Mouse (Mus musculus) stomach, postnatal 0 days (tissue): ENCODE measurements around the gene Txnip. TPM values are rescaled to one million over a fixed set of nuclear protein-coding genes. Genes with fewer than 3 reads are reported as not detected.

Experiments used
- ATAC-seq: fragments of 200-750 bp; cut with Nextera tagmentation; 2 replicates; pipeline ENCODE4 v1.8.0; 2017; ENCODE audit not compliant: low FRiP score, low TSS enrichment
- DNase-seq: peaks from one replicate; pipeline ENCODE4 v3.0.0-alpha.2; 2016; ENCODE audit warnings: low spot score
- H3K27ac ChIP-seq: fragments of 300-500 bp; sonication (generic); replicated peaks from 2 replicates; pipeline ENCODE4 v1.5.1; 2014; ENCODE audit warnings: mild to moderate bottlenecking, control low read depth
- H3K27me3 ChIP-seq: fragments of 300-500 bp; sonication (generic); 2 replicates; pipeline ENCODE4 v1.6.1; 2014; ENCODE audit warnings: low read length; ENCODE audit not compliant: control insufficient read depth, insufficient read depth
- H3K36me3 ChIP-seq: fragments of 300-500 bp; sonication (generic); 2 replicates; pipeline ENCODE4 v1.6.1; 2014; ENCODE audit warnings: low read length, mixed read lengths; ENCODE audit not compliant: control insufficient read depth, insufficient read depth
- H3K4me1 ChIP-seq: fragments of 300-500 bp; sonication (generic); replicated peaks from 2 replicates; pipeline ENCODE4 v1.6.1; 2014; ENCODE audit warnings: antibody characterized with exemption; ENCODE audit not compliant: control insufficient read depth, insufficient read depth
- H3K4me2 ChIP-seq: fragments of 300-500 bp; sonication (generic); replicated peaks from 2 replicates; pipeline ENCODE4 v1.6.1; 2014; ENCODE audit warnings: low read depth, mild to moderate bottlenecking, control low read depth, moderate library complexity
- H3K4me3 ChIP-seq: fragments of 300-500 bp; sonication (generic); 2 replicates; pipeline ENCODE4 v1.5.1; 2014; ENCODE audit warnings: low read depth, low read length, control low read depth
- H3K9ac ChIP-seq: fragments of 300-500 bp; sonication (generic); 2 replicates; pipeline ENCODE4 v1.6.1; 2014; ENCODE audit warnings: mild to moderate bottlenecking, low read length, control low read depth, mixed read lengths
- H3K9me3 ChIP-seq: fragments of 300-500 bp; sonication (generic); 2 replicates; pipeline ENCODE4 v1.6.1; 2016; ENCODE audit warnings: low read length; ENCODE audit not compliant: control insufficient read depth
- CTCF ChIP-seq: IDR thresholded peaks from 2 replicates; pipeline ENCODE4 v1.5.1; 2016; ENCODE audit warnings: antibody characterized with exemption, low read depth, mild to moderate bottlenecking, moderate library complexity
- EP300 ChIP-seq: optimal IDR thresholded peaks from 2 replicates; pipeline ENCODE3; 2016; ENCODE audit warnings: antibody characterized with exemption
- WGBS: fragments of 180-500 bp; shearing (Covaris S2); extraction: QIAGEN DNeasy Blood & Tissue Kit; methylation state at CpG from one replicate; pipeline ENCODE4 v1.1.7; 2014; 5-methylcytosine and 5-hydroxymethylcytosine counted together
- polyA plus RNA-seq: library from polyadenylated mRNA; unstranded; fragments of >200 nt; fragmentation: Nextera tagmentation; extraction: Ambion mirVana; gene quantifications from 2 replicates; pipeline ENCODE4 v1.2.1, GENCODE M21; 2015

Txnip gene
- polyA plus RNA-seq, 1 experiment from 2014 or later: 276 TPM

DNA sequence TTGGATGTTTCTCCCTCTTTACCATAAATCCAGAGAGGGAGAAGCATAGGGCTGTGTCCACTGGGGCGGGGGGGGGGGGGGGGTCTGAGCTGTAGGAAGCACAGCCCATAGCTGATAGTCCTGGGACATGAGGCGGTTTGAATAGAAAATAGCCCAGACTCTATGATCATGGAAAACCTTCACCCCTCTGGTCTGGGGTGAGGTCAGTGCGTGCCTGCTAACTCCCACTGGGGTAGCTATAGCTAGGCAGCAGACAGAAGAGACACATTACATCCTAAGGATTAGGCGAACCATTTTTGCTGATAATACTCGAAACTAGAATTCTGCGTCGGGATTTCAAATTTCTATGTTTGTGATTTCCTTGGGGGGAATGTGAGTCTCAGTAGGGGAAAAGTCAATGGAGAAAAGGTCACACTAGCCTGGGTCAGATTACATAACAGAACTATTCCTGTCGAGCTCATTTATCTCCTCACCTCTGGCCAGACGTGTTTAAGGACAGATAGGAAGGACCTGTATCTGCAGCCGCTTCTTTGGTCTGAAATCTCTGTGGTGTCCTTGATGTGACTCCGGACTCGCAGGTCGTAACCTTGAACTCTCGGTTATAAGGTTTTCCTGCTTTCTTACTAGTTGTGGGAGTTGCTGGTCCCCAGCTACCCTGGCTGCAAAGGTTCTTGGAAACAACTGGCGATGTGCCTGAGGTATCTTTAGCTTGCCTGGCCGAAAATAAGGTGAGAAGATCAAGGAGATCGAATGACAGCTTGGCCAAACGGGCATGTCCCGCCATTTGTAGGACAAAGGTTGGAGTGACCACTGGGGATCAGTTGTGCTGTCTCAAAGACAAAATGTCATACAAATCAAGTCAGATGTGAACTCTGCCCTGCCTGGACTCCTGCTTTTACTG, 16.1 kb downstream of the Txnip start:
- peaks cover 22% of the 10 kb centered on the region for H3K4me1 ChIP-seq
- 69% methylated on average over 18 of the region's 19 CpGs for WGBS
- H3K9me3 ChIP-seq: no peaks in the 10 kb centered on the region
- peak overlapping the region; percentile 78 for H3K27ac ChIP-seq
- no peak overlapping the region for H3K4me2 ChIP-seq
- TF ChIP-seq EP300 (no peak), CTCF (no peak)
- H3K36me3 ChIP-seq: no peaks in the 10 kb centered on the region
- DNase-seq: peak; percentile 20
- H3K27me3 ChIP-seq: no peaks in the 10 kb centered on the region
- no peak for ATAC-seq
- H3K9ac ChIP-seq: no peak overlapping the region
- no peak overlapping the region for H3K4me3 ChIP-seq

DNA sequence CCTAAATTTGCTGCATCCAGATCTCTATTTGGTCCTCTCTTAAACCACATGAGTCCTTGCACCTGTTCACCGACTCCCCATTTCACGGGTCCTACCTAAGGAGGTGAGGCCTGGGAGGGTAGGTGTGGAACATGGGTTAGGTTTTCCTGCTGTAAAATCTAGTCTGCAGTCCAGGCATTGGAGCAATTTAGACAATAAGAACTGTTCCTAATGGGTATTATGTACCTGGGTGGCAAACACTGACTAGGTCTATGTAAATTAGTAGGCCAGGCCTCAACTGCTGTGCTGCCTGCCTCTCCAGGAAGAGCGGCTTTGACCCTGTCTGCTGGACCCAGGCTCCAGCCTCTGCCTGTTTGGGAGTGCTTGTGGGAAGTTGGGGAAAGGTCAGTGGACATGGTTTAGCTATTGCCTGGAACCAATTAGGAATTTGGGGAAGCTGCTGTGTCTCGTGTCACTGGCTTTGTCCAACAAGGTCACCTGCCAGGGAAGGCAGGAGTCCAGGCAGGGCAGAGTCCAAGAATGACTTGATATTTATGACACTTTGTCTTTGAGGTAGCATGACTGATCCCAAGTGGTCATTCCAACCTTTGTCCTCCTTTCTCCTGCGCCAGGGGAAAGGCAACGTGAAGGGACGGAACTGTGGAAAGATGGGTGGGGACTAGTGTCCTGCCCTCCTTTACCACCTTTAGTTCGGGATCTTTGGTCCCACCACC, 17.7 kb downstream of the Txnip start:
- peaks cover 22% of the 10 kb centered on the region for H3K4me1 ChIP-seq
- DNase-seq (peak; percentile 64), ATAC-seq (peak; percentile 38)
- H3K9ac ChIP-seq: 0 out of 2 replicates have a peak overlapping the region, but pooled peaks have one; percentile 61
- H3K36me3 ChIP-seq: no peaks in the 10 kb centered on the region
- WGBS: 73% methylated on average over 7 of the region's 8 CpGs
- H3K4me2 ChIP-seq: peak overlapping the region; percentile 47
- no peaks in the 10 kb centered on the region for H3K9me3 ChIP-seq
- no peaks in the 10 kb centered on the region for H3K27me3 ChIP-seq
- TF ChIP-seq EP300 (no peak), CTCF (no peak)
- peak overlapping the region; percentile 99 for H3K27ac ChIP-seq
- H3K4me3 ChIP-seq: no peak overlapping the region

DNA sequence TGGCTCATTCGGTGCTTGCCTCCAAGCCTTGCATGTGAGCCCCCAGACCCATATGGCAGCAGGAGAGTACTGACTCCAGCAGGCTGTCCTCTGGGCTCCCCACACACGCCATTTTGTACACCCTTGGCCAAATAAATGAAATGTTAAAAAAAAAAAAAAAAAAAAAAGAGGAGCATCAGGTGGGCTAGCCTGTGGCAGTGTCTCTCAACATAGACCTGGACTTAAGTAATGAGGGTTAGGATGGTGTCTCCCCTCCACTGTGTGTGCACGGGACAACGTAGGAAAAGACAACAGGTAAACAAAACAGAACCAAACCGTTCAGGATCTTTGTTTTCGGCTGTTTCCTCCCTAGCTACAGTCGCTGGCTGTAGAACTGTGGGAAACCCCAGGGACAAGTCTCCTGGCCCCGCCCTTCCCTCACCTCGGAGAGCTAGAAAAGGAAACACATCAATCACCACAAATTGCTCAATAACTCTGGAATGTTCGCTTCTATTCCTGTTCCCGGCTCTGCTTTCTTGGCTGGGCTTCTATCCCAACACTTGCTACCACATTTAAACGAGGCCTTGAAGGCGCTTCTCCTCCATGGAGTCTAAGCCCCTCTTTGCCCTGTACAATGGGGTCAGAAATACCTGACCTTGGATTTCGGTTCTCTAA, 18.4 kb downstream of the Txnip start:
- Histone ChIP-seq H3K9ac (peak overlapping the region; percentile 61), H3K4me1 (peaks cover 22% of the 10 kb centered on the region), H3K36me3 (no peaks in the 10 kb centered on the region), H3K9me3 (no peaks in the 10 kb centered on the region), H3K27ac (peak overlapping the region; percentile 99), H3K27me3 (no peaks in the 10 kb centered on the region), H3K4me3 (no peak overlapping the region), H3K4me2 (peak overlapping the region; percentile 47)
- ATAC-seq (peak; percentile 66), DNase-seq (peak; percentile 87)
- TF ChIP-seq EP300 (peak; percentile 37), CTCF (no peak)
- 21% methylated on average over 14 of the region's 14 CpGs for WGBS

DNA sequence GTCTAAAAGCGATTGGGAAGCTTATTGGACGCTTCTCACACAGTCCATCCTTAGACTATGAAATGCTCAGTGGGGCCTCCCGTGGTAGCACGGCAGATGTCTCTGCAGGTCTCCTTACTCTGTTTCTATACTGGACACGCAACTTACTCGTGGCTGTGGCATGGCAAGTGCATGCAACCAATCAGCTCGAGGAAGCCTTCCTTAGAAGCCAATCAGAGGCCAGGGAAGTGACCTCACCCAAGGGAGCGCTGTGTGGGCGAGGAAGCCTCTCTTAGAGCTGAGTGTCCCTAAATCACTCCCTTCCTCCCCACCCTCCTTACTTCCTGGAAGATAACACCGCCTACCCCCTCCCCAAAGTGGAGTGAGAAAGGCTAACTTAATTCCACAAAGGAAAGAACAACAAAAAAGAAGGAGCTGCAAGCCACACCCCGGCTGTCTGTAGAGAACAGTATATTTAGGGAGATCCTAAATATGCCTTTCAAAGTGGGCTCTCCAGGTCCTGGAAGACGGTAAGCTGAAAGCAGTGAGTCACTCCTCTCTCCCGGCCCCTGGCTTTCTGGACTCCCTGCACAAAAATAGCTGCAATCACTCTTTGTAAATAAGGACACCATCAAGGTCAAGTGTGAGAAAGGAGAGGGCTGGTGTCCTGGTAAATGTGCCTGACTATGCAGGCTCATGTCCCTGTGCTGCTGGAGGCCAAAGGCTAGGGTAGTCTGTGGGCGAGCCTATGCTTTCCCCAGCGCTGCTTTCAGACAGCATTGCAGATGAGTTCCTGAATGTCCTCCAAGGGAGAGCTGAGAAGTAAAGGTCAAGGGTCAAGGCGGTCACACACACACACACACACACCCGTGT, 19.2 kb downstream of the Txnip start, which contains the start of gene Gm16253:
Gene Gm16253, plus strand, starts transcription at position 295 of the 852 bp plus-strand sequence.
- DNase-seq (peak; percentile 93), ATAC-seq (peak; percentile 87)
- Histone ChIP-seq H3K27me3 (no peaks in the 10 kb centered on the region), H3K36me3 (no peaks in the 10 kb centered on the region), H3K9ac (peak within 1 kb of the TSS; percentile 61), H3K4me2 (peak within 1 kb of the TSS; percentile 47), H3K9me3 (no peaks in the 10 kb centered on the region), H3K4me1 (peaks cover 22% of the 10 kb centered on the region), H3K4me3 (no peak within 1 kb of the TSS), H3K27ac (peak within 1 kb of the TSS; percentile 99)
- 11% methylated on average over 17 of the region's 17 CpGs for WGBS
- TF ChIP-seq EP300 (peak; percentile 83), CTCF (peak; percentile 36; the same call in 1 of the 2 replicates)

DNA sequence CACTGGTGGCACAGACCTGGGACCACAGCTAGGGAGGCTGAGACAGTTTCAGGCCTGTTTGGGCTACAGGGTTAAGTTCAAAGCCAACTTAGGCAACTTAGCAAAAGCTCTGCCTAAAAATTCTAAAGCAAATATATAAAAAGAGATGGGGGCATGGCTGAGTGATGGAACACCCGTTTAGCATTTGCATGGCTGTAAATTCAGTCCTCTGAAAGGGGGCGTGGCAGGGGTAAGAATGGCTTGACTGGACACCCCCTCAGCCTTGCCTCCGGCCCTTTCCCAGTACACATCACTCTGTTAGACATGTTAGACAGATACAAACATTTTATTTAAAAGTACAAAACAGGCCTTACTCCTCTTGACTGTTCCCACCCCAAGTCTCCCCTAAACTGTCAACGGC, 19.8 kb downstream of the Txnip start:
- peaks cover 22% of the 10 kb centered on the region for H3K4me1 ChIP-seq
- DNase-seq (no peak), ATAC-seq (no peak)
- 57% methylated on average over 4 of the region's 4 CpGs for WGBS
- peak overlapping the region; percentile 14; the same call in 1 of the 2 replicates for H3K4me2 ChIP-seq
- TF ChIP-seq CTCF: no peak
- no peak for TF ChIP-seq EP300
- no peaks in the 10 kb centered on the region for H3K36me3 ChIP-seq
- H3K27ac ChIP-seq: peak overlapping the region; percentile 99
- no peaks in the 10 kb centered on the region for H3K9me3 ChIP-seq
- no peak overlapping the region for H3K4me3 ChIP-seq
- H3K27me3 ChIP-seq: no peaks in the 10 kb centered on the region
- peak overlapping the region; percentile 24; the same call in 1 of the 2 replicates for H3K9ac ChIP-seq
